Mouse (Mus musculus) midbrain, embryonic 10.5 days (tissue): Measurements from ENCODE around the gene Map3k13. TPM values are rescaled to one million over a fixed set of nuclear protein-coding genes. Genes with fewer than 3 reads are reported as not detected.

Experiments used
- DNase-seq: peaks from one replicate; pipeline ENCODE4 v3.0.0-alpha.2; 2017; ENCODE audit warnings: low spot score
- H3K27ac ChIP-seq: fragments of 300-500 bp; sonication (generic); replicated peaks from 2 replicates; pipeline ENCODE4 v1.5.1; 2016; ENCODE audit warnings: mild to moderate bottlenecking
- H3K27me3 ChIP-seq: fragments of 300-500 bp; sonication (generic); 2 replicates; pipeline ENCODE4 v1.6.1; 2016; ENCODE audit warnings: low read depth, mild to moderate bottlenecking; ENCODE audit not compliant: poor library complexity, severe bottlenecking
- H3K36me3 ChIP-seq: fragments of 300-500 bp; sonication (generic); 2 replicates; pipeline ENCODE4 v1.6.1; 2016; ENCODE audit warnings: mild to moderate bottlenecking, moderate library complexity
- H3K4me1 ChIP-seq: fragments of 300-500 bp; sonication (generic); 2 replicates; pipeline ENCODE4 v1.6.1; 2016
- H3K4me3 ChIP-seq: fragments of 300-500 bp; sonication (generic); 2 replicates; pipeline ENCODE4 v1.5.1; 2016; ENCODE audit warnings: mild to moderate bottlenecking, moderate library complexity
- H3K9me3 ChIP-seq: fragments of 300-500 bp; sonication (generic); replicated peaks from 2 replicates; pipeline ENCODE4 v1.6.1; 2016; ENCODE audit warnings: mild to moderate bottlenecking
- WGBS: fragments of 180-500 bp; shearing (Covaris S2); methylation state at CpG from one replicate; pipeline ENCODE4 v1.1.7; 2016; 5-methylcytosine and 5-hydroxymethylcytosine counted together
- polyA plus RNA-seq: library from polyadenylated mRNA; unstranded; fragments of >200 nt; fragmentation: Nextera tagmentation; extraction: Ambion mirVana; gene quantifications from 2 replicates; pipeline ENCODE4 v1.2.1, GENCODE M21; 2016

The Map3k13 gene
- polyA plus RNA-seq, 1 experiment from 2014 or later, result 2.1 TPM

DNA sequence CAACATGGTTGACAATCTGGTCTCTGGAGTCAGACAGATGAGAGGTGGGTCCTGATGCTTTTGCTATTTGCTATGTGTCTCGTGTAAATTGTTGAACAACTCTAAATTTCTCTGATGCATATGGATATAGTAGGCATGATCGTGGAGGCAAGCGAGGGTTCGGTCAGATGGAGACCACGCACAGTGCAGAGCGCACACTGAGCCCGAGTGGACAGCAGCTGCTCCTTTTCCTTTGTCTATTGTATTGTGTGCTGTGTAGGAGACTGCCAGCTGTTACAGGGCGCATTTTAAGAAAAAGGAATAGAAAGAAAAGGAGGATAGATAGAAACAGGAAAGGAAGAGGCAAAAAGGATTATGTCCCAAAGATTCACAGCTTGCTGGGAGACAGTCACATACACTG lies 64.7 kb downstream of the Map3k13 start:
- H3K4me3 ChIP-seq, result no peak overlapping the region
- H3K36me3 ChIP-seq, result no peaks in the 10 kb centered on the region
- H3K4me1 ChIP-seq, result peaks cover 37% of the 10 kb centered on the region
- no peaks in the 10 kb centered on the region for H3K27me3 ChIP-seq
- peak overlapping the region; percentile 80 for H3K27ac ChIP-seq
- no peak for DNase-seq
- no peaks in the 10 kb centered on the region for H3K9me3 ChIP-seq
- 73% methylated on average over 8 of the region's 8 CpGs for whole genome bisulfite sequencing

DNA sequence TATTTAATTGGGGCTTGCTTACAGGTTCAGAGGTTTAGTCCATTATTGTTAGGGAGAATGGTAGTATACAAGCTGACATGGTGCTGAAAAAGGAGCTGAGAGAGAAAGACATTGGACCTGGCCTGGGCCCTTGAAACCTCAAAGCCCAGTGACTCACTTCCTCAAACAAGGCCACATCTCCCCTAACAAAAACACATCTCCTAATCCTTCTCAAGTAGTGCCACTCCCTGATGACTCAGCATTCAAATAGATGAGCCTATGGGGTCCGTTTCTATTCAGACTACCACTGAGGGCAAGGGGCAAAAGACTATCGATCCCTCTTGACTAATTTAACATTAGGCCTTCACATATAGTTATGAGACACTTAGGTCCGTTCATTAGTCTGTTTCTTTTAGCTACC lies 68.3 kb downstream of the Map3k13 start:
- no peak for DNase-seq
- WGBS, result 90% methylated on average over 3 of the region's 3 CpGs
- no peak overlapping the region for H3K4me3 ChIP-seq
- no peak overlapping the region for H3K27ac ChIP-seq
- H3K4me1 ChIP-seq, result peaks cover 50% of the 10 kb centered on the region
- no peaks in the 10 kb centered on the region for H3K9me3 ChIP-seq
- no peaks in the 10 kb centered on the region for H3K36me3 ChIP-seq
- H3K27me3 ChIP-seq, result no peaks in the 10 kb centered on the region

DNA sequence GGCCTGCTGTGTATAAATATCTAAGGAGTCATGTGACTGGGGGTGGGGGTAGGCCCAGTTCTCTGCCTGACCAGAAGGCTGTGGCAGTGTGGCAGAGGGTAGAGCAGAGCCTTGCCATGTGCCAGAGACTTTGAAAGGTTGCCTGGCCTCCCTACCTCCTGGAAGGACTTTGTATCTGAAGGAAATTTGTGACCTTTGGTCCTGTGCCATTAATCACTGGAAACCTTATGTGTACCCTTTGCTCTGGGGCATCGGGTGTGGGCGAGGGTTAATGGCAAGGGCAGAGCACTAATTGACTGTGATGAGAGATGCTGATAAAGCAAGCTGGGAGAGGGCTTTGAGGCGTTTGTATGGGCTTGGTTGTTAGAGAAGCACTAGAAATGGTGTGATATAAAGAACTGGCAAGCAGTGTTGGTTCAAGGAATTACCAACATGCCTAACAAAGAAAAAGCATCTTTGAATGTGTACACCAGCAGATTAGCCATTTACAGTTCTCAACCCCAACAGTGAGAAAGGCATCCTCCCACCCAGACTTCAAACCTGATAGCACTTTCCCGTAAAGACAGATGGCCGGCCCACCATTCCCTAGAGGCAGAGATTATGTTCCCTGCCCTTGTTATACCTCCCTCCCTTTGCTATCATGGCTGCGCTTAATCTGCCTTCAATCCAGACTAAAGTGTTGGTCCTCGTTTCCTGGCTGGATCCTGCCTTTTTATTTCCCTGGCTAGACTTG lies 71.3 kb downstream of the Map3k13 start:
- H3K27ac ChIP-seq, result peak overlapping the region; percentile 55
- DNase-seq, result no peak
- peaks cover 40% of the 10 kb centered on the region for H3K4me1 ChIP-seq
- no peaks in the 10 kb centered on the region for H3K9me3 ChIP-seq
- no peaks in the 10 kb centered on the region for H3K27me3 ChIP-seq
- 60% methylated on average over 7 of the region's 7 CpGs for WGBS
- H3K4me3 ChIP-seq, result no peak overlapping the region
- H3K36me3 ChIP-seq, result no peaks in the 10 kb centered on the region

DNA sequence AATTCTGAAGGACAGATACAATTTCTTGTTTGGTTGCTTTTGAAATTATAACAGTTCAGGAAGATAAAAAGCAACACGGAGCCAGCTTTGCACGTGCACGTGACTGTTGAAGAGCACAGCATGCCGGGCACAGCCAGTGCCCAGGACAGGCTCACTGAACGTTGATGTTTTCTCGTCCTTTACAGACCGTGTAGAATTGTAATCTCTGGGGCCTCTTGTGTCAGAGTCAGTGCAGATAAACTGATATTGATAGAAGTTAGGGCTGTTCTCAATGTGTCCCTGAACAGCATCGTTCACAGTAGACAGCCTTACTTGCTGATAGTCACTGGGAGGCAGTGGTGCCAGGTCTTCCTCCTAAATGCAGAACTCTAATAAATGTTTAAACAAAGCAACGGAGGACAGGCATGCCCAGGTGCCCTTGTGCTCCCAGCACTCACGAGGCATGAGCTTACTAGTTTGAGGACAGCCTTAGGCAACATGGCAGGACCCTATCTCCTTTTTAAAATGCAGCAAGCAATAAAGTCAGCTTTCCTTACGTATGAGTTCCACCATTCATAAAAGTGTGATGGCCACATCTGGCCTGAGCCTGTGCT lies 71.9 kb downstream of the Map3k13 start:
- 84% methylated on average over 11 of the region's 11 CpGs for WGBS
- DNase-seq, result no peak
- Histone ChIP-seq H3K27me3 (no peaks in the 10 kb centered on the region), H3K27ac (peak overlapping the region; percentile 55; the same call in 1 of the 2 replicates), H3K36me3 (no peaks in the 10 kb centered on the region), H3K4me3 (no peak overlapping the region), H3K4me1 (peaks cover 41% of the 10 kb centered on the region), H3K9me3 (no peaks in the 10 kb centered on the region)

DNA sequence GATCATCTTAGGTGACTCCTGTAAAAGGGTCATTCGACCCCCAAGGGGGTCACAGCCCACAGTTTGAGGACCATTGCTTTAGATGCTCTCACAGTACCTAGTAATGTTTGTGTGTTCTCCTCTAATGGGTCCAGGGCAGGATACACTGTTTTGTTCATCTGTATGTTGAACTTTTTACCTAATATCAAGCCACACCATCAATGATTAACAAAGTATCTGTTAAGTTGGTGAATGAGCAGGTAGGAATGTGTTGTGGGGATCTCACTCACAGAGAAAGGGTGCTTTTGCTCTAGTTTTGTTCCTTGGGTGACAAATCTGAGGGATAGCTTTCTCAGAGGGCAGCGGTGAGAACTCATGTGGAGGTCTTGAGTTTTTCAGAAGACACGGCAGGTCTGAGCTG lies 73.6 kb downstream of the Map3k13 start:
- Histone ChIP-seq H3K27ac (no peak overlapping the region), H3K27me3 (no peaks in the 10 kb centered on the region), H3K4me1 (peaks cover 41% of the 10 kb centered on the region), H3K4me3 (no peak overlapping the region), H3K36me3 (no peaks in the 10 kb centered on the region), H3K9me3 (no peaks in the 10 kb centered on the region)
- no peak for DNase-seq
- WGBS, result 81% methylated on average over 3 of the region's 3 CpGs

DNA sequence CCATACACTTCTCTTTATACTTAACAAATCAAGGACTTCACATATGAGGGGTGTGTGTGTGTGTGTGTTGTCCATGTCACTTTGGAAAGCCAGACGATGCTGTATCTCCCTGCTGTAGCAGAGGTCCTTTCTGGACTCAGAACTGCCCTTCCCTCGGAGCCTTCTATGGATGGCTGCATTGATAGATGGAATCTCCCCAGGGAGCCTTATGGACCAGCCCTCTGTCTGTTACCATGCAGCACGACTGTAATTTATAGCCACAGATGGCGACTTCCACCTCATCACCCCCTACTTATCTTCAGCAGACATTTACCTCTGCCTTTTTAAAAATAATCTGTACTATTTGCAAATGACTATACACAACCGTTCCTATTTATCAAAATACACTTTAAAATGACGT lies 74.5 kb downstream of the Map3k13 start:
- no peaks in the 10 kb centered on the region for H3K27me3 ChIP-seq
- no peak overlapping the region for H3K27ac ChIP-seq
- no peak for DNase-seq
- WGBS, result 80% methylated on average over 6 of the region's 6 CpGs
- H3K4me3 ChIP-seq, result no peak overlapping the region
- no peaks in the 10 kb centered on the region for H3K36me3 ChIP-seq
- no peaks in the 10 kb centered on the region for H3K9me3 ChIP-seq
- peaks cover 41% of the 10 kb centered on the region for H3K4me1 ChIP-seq

DNA sequence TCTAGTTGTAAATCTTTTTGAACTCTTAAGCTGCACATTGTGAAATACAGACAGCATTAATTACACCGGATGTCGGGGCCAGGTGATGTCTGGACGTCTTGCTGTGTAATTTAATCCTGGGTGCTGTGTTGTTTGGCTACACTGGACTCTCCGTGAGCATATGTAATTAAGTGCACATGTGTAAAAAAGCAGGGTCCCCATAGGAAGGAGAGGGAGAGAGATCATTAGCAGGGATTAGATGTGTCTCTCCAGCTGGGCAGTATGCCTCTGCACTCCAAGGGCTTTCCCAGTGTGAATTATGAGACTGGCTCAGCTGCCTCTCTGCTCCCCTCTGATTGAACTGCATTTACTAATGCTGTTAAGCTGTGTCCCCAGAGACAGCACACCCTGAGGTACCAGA lies 75.7 kb downstream of the Map3k13 start:
- Histone ChIP-seq H3K36me3 (no peaks in the 10 kb centered on the region), H3K27ac (no peak overlapping the region), H3K4me3 (no peak overlapping the region), H3K9me3 (no peaks in the 10 kb centered on the region), H3K27me3 (no peaks in the 10 kb centered on the region), H3K4me1 (peaks cover 39% of the 10 kb centered on the region)
- WGBS, result 54% methylated on average over 4 of the region's 4 CpGs
- DNase-seq, result no peak

DNA sequence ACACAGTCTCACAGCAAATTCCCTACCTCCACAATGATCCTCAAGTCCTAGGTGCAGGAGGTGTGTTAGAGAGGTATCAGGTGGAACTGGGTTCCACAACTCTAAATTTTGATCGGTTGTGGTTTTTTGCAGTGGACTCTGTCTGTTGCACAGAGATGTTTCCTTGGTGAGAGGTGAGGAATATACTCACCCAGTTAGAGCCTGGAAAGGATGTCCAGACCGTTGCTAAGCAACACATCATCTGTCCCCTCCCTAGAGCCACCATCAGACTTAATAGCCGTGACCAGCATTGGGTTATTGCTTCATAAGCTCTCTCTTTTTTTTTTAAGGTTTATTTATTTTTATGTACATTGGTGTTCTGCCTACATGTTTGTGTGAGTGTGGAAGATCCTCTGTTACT lies 83.6 kb downstream of the Map3k13 start:
- WGBS, result 88% methylated on average over 3 of the region's 3 CpGs
- H3K36me3 ChIP-seq, result no peaks in the 10 kb centered on the region

DNA sequence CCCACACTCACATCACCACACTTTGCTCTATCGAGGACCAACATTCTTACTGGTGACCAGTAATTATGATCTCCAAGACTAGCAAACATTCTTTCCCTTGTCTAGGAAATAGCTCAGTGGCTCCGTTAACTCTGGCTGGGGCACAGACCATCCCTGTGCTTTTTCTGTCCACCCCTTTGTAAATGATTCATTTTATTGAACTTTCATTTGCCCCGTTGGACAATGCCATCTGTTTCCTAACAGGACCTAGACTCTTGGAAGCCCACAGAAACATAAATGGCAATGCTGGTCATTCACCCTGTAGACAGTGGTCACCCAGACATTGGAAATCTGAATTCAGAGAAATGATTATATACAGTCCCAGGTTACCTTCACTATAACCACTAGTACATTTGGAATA lies 84.7 kb downstream of the Map3k13 start:
- no peak for DNase-seq
- Histone ChIP-seq H3K4me3 (no peak overlapping the region), H3K4me1 (peaks cover 10% of the 10 kb centered on the region), H3K9me3 (no peaks in the 10 kb centered on the region), H3K36me3 (no peaks in the 10 kb centered on the region), H3K27me3 (no peaks in the 10 kb centered on the region), H3K27ac (no peak overlapping the region)
- WGBS, result 96% methylated on average over 3 of the region's 3 CpGs

More for the DNA sequence above, 83.6 kb downstream of the Map3k13 start:
- Histone ChIP-seq H3K27me3 (no peaks in the 10 kb centered on the region), H3K27ac (no peak overlapping the region), H3K4me3 (no peak overlapping the region), H3K9me3 (no peaks in the 10 kb centered on the region), H3K4me1 (peaks cover 7% of the 10 kb centered on the region; the same call in 1 of the 2 replicates)
- DNase-seq, result no peak

DNA sequence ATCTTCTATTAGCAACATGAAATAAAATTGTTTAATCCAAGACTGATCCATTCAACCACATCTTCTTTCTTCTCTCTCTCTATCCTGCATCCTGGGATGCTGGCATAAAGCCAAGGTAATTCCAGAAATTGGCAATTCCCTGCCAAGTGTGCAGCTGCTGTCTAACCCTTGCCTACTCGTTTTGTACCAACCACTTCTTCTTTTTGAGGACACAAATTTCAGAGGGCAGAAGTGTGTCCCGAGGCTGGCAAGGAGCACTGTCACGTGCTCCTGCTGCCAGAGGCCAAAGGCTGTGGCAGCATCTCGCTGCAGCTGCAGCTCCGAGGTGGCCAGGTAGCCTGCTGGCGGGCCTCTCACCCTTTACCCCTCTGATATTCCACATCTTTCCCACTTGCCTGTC lies 87.0 kb downstream of the Map3k13 start:
- DNase-seq, result no peak
- H3K4me1 ChIP-seq, result peaks cover 10% of the 10 kb centered on the region
- H3K36me3 ChIP-seq, result no peaks in the 10 kb centered on the region

DNA sequence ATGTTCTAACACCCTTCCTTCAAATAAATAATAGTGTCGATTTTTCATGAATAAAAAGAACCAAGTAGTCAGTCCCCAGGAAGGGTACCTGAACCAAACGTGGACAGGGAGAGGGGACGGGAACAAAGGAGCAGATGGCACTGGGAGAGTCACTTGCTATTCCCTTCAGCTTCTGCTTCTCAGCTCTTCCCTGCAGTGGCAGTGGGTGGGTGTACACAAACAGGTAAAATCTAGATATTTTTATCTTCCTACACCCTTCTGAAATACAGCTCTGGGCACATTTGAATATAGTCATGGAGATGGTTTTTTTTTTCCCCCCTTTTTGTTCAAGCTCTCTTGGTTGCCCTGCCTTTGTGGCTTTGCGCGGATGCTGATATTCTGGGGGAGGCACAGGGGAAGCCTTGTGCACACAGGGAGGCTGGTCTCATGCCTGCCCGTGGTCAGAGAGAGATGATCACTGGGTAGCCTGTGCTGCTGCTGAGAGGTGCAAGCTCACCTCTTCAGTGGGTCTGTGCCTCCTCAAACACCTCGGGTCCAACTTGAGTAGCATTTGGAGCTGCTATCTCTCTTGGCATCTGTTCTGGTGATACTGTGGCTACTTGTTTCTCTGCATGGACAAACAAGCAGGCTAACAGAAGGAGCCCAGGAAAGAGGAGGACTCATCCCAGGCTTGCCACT lies 87.6 kb downstream of the Map3k13 start:
- no peaks in the 10 kb centered on the region for H3K27me3 ChIP-seq
- DNase-seq, result no peak
- no peak overlapping the region for H3K4me3 ChIP-seq
- H3K9me3 ChIP-seq, result no peaks in the 10 kb centered on the region
- 72% methylated on average over 7 of the region's 7 CpGs for WGBS
- H3K4me1 ChIP-seq, result peaks cover 10% of the 10 kb centered on the region
- 0 out of 2 replicates have a peak, but pooled peaks cover under 1% of the 10 kb centered on the region for H3K36me3 ChIP-seq
- H3K27ac ChIP-seq, result no peak overlapping the region

More for the DNA sequence above, 87.0 kb downstream of the Map3k13 start:
- WGBS, result 74% methylated on average over 6 of the region's 6 CpGs
- Histone ChIP-seq H3K4me3 (no peak overlapping the region), H3K27ac (no peak overlapping the region), H3K27me3 (no peaks in the 10 kb centered on the region), H3K9me3 (no peaks in the 10 kb centered on the region)

DNA sequence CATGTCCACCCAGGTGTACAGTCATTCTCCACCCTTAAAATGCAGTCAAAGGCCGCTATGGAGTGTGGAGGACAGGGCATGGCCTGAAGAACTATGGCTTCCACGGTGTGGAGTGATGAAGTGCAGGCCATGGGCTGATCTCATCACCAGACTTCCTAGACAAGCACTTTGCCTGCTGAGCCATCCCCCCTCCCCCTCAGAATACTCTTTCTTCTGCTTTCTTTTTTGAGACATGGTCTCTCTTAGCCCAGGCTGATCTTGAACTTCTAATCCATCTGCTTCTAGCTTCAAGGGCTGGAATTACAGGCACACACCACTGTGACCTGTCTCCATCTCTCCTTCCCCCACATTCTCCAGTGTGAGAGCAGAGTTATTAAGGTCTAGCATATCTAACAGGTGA lies 93.5 kb downstream of the Map3k13 start:
- Histone ChIP-seq H3K4me1 (peaks cover 3% of the 10 kb centered on the region; the same call in 1 of the 2 replicates), H3K27ac (no peak overlapping the region), H3K9me3 (no peaks in the 10 kb centered on the region), H3K4me3 (no peak overlapping the region), H3K36me3 (peaks cover 17% of the 10 kb centered on the region), H3K27me3 (no peaks in the 10 kb centered on the region)
- DNase-seq, result no peak
- WGBS, result 95% methylated on average over 2 of the region's 2 CpGs

DNA sequence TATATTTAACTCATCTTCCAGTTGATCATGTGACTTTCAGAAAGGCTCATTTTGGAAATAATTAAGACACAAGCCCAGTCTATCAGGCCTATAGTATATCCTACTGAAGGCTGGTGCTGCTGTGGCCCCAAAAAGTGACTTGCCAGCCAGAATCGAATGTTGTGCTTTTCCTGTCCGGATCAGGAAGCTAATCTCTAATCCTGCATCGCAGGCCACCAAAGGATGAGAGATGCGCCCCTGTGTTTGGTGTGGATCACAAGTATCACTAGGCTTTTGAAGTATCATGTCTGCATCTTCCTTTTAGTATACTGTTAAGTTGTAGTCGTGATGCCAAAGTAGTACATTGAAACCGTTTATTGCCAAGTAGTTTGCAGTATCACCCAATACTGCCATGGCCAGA lies 99.7 kb downstream of the Map3k13 start:
- Histone ChIP-seq H3K4me3 (no peak overlapping the region), H3K27ac (no peak overlapping the region), H3K4me1 (no peaks in the 10 kb centered on the region), H3K9me3 (no peaks in the 10 kb centered on the region), H3K27me3 (no peaks in the 10 kb centered on the region), H3K36me3 (peaks cover 11% of the 10 kb centered on the region)
- DNase-seq, result no peak
- 89% methylated on average over 6 of the region's 6 CpGs for WGBS
